In genomic region chr17:30752370-30752818, GRCm38 (mm10) we compare ENCODE assay signal across 11 mouse cellular contexts.
A peak's percentile ranks its signal among the peaks of the same experiment; 100 is the strongest.
DNase-seq lines count a peak whose midpoint lies in the region; ATAC-seq and TF ChIP-seq lines count a peak whose summit lies in the region.
"Had no signal": no experiment of that assay in that cellular context is flagged by ENCODE, and none has a peak within 500 bp of the region (broad histone marks: within the 10 kb centered on the region; RNA-seq: fewer than 3 reads in every experiment).

No protein-coding gene starts in this region.

- DNase-seq in embryonic facial prominence, embryonic 14.5 days (ENCODE audit: low spot score), result peak; percentile 78
- no peak for DNase-seq in embryonic facial prominence, embryonic 10.5 days (ENCODE audit: low spot score)
- DNase-seq in cerebellum, adult 11-12 months, result peak; percentile 13
- peak; percentile 76 to 90 for DNase-seq in layer of hippocampus, adult 18-20 months (ENCODE audit: low spot score in 2 of 2)
- DNase-seq in lung, postnatal 0 days (ENCODE audit: low spot score), result peak; percentile 19
- no peak for DNase-seq in testis, postnatal 14 days (ENCODE audit: low spot score)
- no peak for DNase-seq in testis, postnatal 10 days (ENCODE audit: low spot score)

- no peak for TF ChIP-seq CTCF in lung, postnatal 0 days (IDR thresholded peaks at IDR 0.05)

- no peak overlapping the region for H3K4me3 ChIP-seq in embryonic facial prominence, embryonic 14.5 days (ENCODE audit: low read depth, low read length)
- H3K4me3 ChIP-seq in embryonic facial prominence, embryonic 10.5 days, result no peak overlapping the region
- H3K4me3 ChIP-seq in lung, postnatal 0 days (ENCODE audit: low read depth, low read length), result no peak overlapping the region
- no peak overlapping the region for H3K4me3 ChIP-seq in hindbrain, embryonic 12.5 days
- H3K4me3 ChIP-seq: limb, embryonic 15.5 days had no signal

- ATAC-seq in embryonic facial prominence, embryonic 14.5 days (ENCODE audit: low read depth), result no peak
- peak; percentile 68 for ATAC-seq in lung, postnatal 0 days
- no peak for ATAC-seq in hindbrain, embryonic 12.5 days (ENCODE audit: low FRiP score)
- ATAC-seq: Patski had no signal

- no peaks in the 10 kb centered on the region for H3K27me3 ChIP-seq in embryonic facial prominence, embryonic 14.5 days (replicated peaks; ENCODE audit: control insufficient read depth, insufficient read depth, low read length)
- H3K27me3 ChIP-seq in embryonic facial prominence, embryonic 10.5 days (replicated peaks; ENCODE audit: low read depth, poor library complexity, severe bottlenecking), result no peaks in the 10 kb centered on the region
- H3K27me3 ChIP-seq in lung, postnatal 0 days (replicated peaks; ENCODE audit: insufficient read depth, low read length), result no peaks in the 10 kb centered on the region
- H3K27me3 ChIP-seq in hindbrain, embryonic 12.5 days, result no peaks in the 10 kb centered on the region

- no peak overlapping the region for H3K9ac ChIP-seq in embryonic facial prominence, embryonic 14.5 days (ENCODE audit: low read depth, low read length)
- no peak overlapping the region for H3K9ac ChIP-seq in lung, postnatal 0 days (replicated peaks; ENCODE audit: low read depth)
- H3K9ac ChIP-seq in hindbrain, embryonic 12.5 days, result no peak overlapping the region
- H3K9ac ChIP-seq: hindbrain, embryonic 14.5 days; limb, embryonic 15.5 days had no signal

- WGBS in embryonic facial prominence, embryonic 14.5 days, result 58% methylated on average over 12 of the region's 12 CpGs
- 90% methylated on average over 12 of the region's 12 CpGs for WGBS in embryonic facial prominence, embryonic 10.5 days
- WGBS in lung, postnatal 0 days, result 55% methylated on average over 12 of the region's 12 CpGs
- 85% methylated on average over 12 of the region's 12 CpGs for WGBS in hindbrain, embryonic 12.5 days

- H3K4me2 ChIP-seq in embryonic facial prominence, embryonic 14.5 days (ENCODE audit: low read depth, low read length), result no peak overlapping the region
- H3K4me2 ChIP-seq in lung, postnatal 0 days (replicated peaks; ENCODE audit: low read depth, low read length), result no peak overlapping the region
- no peak overlapping the region for H3K4me2 ChIP-seq in hindbrain, embryonic 12.5 days (replicated peaks)
- H3K4me2 ChIP-seq: hindbrain, embryonic 14.5 days; limb, embryonic 15.5 days had no signal

- no peaks in the 10 kb centered on the region for H3K9me3 ChIP-seq in embryonic facial prominence, embryonic 14.5 days (ENCODE audit: control insufficient read depth, low read length)
- no peaks in the 10 kb centered on the region for H3K9me3 ChIP-seq in embryonic facial prominence, embryonic 10.5 days
- no peaks in the 10 kb centered on the region for H3K9me3 ChIP-seq in lung, postnatal 0 days (ENCODE audit: low read length)
- H3K9me3 ChIP-seq in hindbrain, embryonic 12.5 days (replicated peaks), result 0 out of 2 replicates have a peak, but pooled peaks cover 2% of the 10 kb centered on the region

- H3K4me1 ChIP-seq in embryonic facial prominence, embryonic 14.5 days (ENCODE audit: control insufficient read depth, insufficient read depth, low read length), result no peaks in the 10 kb centered on the region
- H3K4me1 ChIP-seq in embryonic facial prominence, embryonic 10.5 days, result no peaks in the 10 kb centered on the region
- H3K4me1 ChIP-seq in lung, postnatal 0 days (ENCODE audit: insufficient read depth, low read depth, low read length), result no peaks in the 10 kb centered on the region
- H3K4me1 ChIP-seq in hindbrain, embryonic 12.5 days, result 0 out of 2 replicates have a peak, but pooled peaks cover 7% of the 10 kb centered on the region
- H3K4me1 ChIP-seq: limb, embryonic 15.5 days had no signal

- no peak overlapping the region for H3K27ac ChIP-seq in embryonic facial prominence, embryonic 14.5 days (replicated peaks; ENCODE audit: low read depth, low read length)
- H3K27ac ChIP-seq in embryonic facial prominence, embryonic 10.5 days (replicated peaks), result no peak overlapping the region
- H3K27ac ChIP-seq in lung, postnatal 0 days (ENCODE audit: low read length), result no peak overlapping the region
- H3K27ac ChIP-seq in hindbrain, embryonic 12.5 days, result no peak overlapping the region
- H3K27ac ChIP-seq: hindbrain, embryonic 14.5 days; limb, embryonic 15.5 days had no signal

- TF ChIP-seq EP300 in lung, postnatal 0 days (IDR thresholded peaks at IDR 0.05), result peak; percentile 25; the same call in 1 of the 2 replicates

- no peaks in the 10 kb centered on the region for H3K36me3 ChIP-seq in embryonic facial prominence, embryonic 14.5 days (ENCODE audit: control insufficient read depth, insufficient read depth, low read length)
- H3K36me3 ChIP-seq in embryonic facial prominence, embryonic 10.5 days (replicated peaks), result no peaks in the 10 kb centered on the region
- no peaks in the 10 kb centered on the region for H3K36me3 ChIP-seq in lung, postnatal 0 days (ENCODE audit: insufficient read depth, low read length)
- no peaks in the 10 kb centered on the region for H3K36me3 ChIP-seq in hindbrain, embryonic 12.5 days
- H3K36me3 ChIP-seq: limb, embryonic 15.5 days had no signal

Comparison
In these comparisons a context has a peak if more than half of its experiments do, and no peak if none do; other contexts are left out.
1. DNase-seq: peak in embryonic facial prominence, embryonic 14.5 days (single experiment), cerebellum, adult 11-12 months (single experiment), layer of hippocampus, adult 18-20 months (2 of 2) and lung, postnatal 0 days (single experiment); none in embryonic facial prominence, embryonic 10.5 days (single experiment), testis, postnatal 14 days (single experiment) and testis, postnatal 10 days (single experiment).